Mouse (Mus musculus): ENCODE data around the gene Gm4881.

- TF ChIP-seq GATA1 (IDR thresholded peaks at IDR 0.05; ENCODE audit: borderline replicate concordance, low read length) (no peak), FLI1 (IDR thresholded peaks at IDR 0.05; ENCODE audit: low read length) (no peak)
These were observed 58.0 kb downstream of the Gm4881 start for GRCm38 (mm10) chr7:24886308-24886633.

All from megakaryocyte, embryonic 14.5 days (primary cell).